Mouse (Mus musculus) urinary bladder, postnatal 14 days (tissue): ENCODE data around the gene Dcaf17.
A peak's percentile ranks its signal among the peaks of the same experiment; 100 is the strongest.

ENCODE experiments used
- DNase-seq: peaks from one replicate; pipeline ENCODE4 v3.0.0; 2021; ENCODE audit warnings: low spot score

Dcaf17 gene

DNA sequence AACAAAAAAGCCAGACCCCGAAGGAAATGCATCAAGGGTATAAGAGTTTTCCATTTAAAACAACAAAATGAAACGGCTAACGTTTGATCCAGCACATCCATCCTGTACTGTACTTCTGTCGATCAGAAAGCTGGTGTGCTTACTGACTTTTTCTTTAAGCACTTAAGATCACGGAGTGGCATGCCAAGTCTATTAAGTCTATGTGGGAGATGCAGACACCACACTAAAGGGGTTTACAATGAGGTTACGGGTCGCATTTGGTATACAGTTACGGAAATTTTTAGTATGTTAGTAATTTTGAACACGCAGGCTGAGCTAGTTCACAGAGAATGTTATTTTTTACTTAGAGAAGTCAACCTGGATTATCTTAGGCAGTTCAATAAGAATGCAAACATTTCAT, 412 bp upstream of the Dcaf17 start:
- DNase-seq, result no peak

DNA sequence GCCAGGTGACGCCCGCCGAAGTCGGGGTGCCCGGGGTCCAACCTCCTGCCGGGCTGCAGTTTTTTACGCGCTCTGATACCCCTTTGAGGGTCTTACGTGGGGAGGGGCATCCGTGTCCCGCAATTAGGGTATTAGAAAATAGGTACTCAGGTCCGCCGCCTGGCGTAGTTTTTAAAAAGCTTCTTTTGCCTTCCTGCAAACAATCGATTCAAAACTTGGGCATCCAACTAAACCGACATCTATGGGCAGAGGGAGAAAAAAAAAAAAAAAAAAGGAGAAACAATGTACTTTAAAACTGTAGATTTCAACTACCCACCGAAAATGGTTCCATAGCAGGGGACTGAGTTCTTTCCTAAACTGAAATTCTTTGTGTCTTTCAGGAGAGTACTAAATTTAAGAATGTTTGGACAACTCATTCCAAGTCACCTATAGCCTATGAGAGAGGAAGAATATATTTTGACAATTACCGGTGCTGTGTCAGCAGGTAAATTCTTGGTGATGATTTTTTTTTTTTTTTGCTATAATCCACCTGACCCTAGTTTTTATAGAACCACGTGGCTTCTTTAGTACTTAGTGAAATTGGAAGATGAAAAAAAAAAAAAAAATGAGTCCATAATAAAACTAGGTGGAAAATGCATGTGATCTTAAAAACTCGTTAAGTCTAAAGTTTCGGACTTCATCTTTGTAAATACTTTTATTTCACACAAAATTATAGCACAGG, 1.1 kb downstream of the Dcaf17 start:
- no peak for DNase-seq

DNA sequence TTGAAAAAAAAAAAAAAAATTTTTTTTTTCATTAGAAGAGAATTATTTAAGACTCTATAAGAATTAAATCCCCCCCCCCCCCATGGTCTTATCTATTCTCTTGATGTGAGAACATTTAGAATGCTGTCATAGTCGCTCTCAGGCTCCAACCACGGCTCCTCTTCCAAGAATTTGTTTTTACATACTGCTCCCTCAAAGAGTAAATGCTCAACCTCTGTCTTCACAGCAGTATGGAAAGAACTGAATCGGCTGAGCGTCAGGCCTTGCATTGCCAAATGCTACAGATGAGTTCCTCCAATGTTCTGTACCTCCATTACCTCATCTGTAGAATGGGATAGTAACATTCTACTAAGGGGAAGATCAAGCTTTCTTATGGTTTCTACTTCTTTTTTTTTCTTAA, 16.5 kb downstream of the Dcaf17 start:
- DNase-seq, result no peak

DNA sequence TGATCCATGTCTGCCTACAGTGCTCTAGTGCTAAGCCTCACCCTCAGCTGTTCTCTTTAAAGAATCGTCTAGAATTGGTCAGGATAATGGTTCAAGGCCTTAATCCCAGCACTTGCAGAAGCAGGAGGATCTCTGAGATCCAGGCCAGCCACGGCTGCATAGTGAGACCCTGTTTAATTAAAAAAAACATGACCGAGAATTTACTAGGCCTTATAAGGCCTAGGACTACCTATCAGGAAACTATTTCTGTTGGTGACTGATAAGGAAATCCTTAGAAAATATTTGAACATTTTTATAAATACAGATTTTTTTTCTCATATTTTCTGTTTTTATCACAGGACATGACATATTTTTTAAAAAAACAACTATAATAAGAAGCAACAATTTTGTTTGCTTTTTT, 18.2 kb downstream of the Dcaf17 start:
- no peak for DNase-seq

DNA sequence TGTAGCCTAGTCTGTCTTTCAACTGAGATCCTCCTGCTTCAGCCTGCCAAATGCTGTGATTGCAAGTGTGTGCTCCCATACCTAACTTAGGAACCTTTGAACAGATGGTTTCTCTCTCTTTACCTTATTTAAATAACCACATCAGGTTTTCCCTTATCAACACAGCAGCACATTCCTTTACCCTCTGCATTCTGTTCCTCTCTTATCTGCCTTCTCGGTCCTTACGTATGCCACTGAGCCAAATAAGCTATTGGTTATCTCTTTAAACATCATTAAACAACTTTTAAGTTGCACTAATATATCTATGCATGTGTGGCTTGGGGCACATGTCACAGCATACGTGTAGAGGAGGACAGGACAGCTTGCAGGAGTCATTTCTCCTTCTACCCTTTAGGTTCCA, 18.7 kb downstream of the Dcaf17 start:
- DNase-seq, result no peak

DNA sequence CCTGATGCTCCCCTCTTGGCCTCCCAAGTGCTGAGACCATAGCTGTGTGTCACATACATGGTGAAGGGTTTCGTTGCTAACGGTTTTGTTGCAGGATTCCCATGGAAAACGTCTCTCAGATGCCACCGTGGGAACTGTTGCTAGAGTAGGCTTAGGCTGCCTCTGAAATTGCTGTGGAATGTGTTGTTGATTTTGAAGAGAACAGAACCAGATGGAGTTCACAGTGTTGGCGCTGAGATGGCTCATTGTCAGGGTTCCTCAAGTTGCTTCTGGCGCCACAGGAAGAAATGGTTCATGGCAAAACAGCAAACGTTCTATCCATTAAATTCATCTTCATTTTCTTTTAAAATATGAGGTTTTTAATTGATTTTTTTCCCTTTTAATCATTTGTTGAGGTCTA, 27.3 kb downstream of the Dcaf17 start:
- DNase-seq, result no peak

DNA sequence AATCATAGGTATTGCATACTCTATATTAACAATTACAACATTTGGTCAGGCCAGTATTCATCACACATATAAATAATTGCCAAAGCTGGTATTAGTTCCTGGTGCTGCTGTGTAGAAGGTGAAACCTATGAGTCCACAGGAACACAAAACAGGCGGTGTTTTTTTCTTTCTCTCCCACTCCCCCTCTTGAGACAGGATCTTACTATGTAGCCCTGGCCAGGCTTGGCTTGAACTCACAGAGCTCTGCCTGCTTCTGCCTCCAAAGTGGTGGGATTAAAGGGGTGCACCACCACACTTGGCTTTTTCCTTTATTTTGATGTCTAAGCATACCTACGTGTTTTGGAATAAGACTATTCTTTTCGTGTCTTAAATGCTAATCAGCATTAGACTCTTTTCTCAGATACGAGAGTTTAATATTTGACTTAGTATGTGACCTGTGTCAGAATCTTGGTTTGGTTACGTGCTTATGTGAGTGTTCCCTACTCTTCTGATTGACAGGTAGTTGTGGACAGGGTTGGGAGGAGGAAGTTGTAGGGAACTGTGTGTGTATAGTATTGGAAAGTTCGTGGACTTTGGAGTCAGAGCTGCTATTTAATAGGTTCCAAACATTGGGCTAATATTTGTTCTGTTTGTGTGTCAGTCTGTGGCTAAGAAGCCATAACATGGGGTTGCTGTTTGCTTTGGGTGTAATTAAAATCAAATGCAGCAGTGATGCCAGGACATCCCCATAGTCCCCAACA, 28.5 kb downstream of the Dcaf17 start:
- no peak for DNase-seq

DNA sequence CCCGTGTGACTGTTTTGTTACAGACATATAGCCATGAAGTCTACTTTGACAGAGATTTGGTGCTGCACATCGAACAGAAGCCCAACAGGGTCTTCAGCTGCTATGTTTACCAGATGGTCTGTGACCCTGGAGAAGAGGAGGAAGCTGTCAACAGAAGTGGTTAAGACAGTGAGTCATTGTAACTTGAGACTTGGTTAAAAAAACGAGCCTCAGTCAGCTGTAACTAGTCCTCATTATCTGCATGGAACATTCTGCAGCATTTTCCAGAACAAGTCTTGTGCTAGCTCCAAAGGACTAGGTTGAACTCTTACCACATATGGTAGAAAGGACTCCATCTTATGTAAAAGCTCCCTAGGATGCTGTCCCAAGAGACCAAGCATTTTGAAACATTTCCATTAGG, 34.6 kb downstream of the Dcaf17 start:
- DNase-seq, result no peak

DNA sequence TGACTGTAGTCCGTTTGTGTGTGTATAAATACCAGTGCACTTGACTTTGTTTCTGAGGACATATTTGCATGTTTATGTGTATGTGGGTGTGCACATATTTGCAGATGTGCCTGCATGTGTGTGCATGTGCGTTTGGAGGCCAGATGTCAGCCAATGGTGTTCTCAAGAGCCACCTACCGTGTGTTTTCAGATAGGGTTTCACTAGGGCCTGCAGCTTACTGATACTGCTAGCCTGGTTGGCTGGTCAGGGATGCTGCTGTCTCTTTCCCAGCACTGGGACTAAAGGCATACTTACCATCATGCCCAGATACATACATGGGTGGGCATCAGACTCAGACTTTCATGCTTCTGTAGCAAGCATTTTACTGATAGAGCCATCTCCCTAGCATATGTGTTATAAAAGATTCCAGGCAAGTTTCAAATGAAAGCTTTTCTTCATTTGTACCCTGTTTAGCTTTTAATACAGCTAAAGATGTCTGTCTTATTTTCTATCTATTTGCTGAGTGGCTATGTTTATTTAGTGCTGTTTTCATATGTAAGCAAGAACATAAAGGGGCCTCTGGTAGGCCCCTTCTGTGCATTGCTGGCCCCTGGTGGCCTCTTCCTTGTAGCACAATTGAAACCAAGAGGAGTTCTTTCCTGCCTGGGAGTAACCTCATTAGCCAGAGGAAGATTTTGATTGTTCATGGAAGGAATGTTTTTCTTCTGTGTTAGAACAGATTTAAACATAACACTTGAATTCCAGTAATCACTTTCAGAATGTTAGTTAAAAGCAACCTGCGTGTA, 35.7 kb downstream of the Dcaf17 start:
- DNase-seq, result no peak

DNA sequence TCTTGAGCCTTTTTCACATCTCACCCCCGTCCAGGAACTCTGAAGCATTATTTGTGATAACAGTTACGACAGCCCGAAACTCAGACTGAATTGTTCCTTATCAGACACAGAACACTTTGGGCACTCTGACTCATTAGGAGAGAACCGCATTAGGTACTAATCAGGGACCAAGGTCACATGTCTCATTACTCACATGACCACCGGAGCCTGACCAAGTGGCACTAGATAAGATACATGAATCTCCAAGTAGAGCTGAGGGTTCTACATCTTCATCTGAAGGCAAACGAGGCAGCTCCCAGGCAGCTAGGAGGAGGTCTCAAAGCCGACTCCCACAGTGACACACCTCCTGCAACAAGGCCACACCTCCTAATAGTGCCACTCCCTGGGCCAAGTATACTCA, 41.0 kb downstream of the Dcaf17 start:
- no peak for DNase-seq

DNA sequence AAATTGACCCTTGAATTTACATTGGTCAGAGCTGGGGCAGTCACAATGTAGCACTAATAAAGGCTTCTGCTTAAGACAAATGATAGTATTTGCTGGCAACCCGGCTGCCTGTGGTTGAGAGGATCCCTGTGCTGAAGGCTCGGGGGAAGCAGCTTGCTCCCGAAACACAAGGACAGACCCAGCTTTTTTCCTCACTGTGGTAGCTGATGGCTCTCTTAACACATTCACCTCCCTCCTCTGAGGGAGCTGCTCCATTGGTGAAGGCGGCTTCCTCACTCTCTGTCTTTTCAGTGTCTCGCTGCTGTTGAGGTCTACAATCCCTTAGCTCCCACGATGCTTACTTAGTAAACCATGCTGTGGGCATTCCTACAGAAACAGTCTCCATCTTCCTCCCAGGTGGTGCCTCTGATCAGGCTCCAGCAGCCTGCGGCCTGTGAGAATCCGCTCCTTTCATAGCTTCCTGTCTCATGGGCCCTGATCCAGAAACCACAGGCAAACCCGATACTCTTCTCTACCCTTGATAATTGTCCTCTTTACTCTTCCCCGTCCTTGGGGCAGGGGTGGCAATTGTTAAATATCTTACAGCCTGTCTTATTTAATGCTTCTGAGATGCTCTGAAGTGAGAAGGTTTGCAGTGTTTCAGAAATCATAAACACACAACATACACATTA, 47.6 kb downstream of the Dcaf17 start:
- DNase-seq, result no peak

DNA sequence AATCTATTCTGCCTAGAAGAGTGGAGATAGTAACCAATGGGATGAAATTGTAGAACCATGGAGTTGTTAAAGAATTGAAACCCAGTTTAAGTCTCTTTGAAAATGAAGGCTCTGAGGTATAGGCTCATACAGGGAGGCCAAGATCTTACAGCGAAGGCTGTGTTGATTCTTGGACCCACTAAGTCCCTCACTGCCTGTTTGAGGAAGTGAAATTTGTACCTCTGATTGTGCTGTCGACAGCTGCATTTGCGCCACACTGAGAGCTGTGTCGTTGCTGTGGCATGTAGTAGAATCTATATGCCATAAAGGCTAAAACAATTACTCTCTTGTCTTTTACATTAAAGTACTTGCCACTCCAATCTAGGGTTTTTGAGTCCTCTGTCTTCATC, 48.2 kb downstream of the Dcaf17 start:
- no peak for DNase-seq

DNA sequence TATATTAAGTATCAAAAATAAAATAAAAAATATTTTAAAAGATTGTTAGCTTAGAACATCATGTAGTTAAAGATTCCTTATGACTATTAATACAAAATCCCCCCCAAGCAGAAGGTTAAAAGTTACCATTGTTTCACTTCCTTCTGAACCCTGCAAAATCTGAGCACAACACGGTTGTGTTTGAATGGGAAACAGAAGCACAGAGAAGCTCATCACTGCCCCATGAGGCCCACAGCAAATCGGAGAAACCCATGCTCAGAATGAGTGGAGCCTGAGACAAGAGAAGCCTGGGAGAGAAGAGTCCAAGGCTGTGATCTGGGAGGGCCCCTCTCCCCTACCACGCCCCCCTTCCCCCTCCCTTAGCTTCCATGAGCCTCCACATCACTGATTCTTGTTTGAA, 49.6 kb downstream of the Dcaf17 start:
- no peak for DNase-seq

DNA sequence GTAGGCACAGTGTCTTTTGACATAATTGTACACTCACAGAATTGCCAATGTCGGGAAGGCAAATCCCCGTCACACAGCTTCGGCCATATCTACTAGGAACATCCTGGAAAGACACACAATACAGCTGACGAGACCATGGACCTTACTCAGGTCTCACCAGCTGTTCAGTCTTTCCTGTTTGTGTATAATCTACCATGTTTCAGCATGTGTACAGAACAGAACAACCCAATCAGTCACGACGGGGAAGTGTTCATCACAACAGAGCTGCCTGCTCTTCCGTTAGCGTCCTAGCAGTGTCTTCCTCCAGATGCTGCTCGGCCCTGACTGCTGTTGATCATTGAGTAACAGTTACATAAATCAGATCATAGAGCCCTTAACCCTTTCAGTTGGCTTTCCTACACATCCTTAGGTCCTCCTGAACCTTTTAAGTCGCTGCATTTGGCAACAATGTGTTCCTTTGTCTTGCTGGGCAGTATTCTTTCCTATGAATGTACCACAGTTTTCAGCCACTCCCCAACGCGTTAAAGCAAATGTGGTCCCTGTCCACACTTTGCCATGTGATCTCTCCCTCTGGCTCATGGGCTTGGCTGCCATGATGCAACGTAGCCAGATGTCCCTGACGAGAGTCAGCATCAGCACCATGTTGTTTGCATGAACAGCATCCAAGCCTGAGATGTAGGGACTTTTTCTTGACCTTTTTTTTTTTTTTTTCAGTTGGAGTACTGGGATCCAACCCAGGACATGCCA, 50.5 kb downstream of the Dcaf17 start:
- no peak for DNase-seq

DNA sequence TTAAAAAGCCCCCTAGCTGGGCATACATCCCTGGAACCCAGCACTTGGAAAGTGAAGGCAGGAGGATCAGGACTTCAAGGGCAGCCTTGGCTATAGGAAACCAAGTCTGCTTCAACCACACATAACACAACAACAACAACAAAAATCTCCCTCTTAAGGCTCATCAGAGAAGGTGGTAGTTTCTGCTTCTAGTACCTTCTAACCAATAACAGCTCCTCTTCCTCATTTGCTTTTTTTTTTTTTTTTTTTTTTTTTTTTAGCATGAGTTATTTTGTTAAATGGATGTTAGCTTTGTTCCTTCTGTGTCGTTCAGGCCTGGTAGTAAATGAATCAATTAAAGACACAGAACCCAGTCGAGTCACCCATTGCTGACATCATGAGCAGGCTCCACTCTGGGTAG, 52.1 kb downstream of the Dcaf17 start:
- no peak for DNase-seq

DNA sequence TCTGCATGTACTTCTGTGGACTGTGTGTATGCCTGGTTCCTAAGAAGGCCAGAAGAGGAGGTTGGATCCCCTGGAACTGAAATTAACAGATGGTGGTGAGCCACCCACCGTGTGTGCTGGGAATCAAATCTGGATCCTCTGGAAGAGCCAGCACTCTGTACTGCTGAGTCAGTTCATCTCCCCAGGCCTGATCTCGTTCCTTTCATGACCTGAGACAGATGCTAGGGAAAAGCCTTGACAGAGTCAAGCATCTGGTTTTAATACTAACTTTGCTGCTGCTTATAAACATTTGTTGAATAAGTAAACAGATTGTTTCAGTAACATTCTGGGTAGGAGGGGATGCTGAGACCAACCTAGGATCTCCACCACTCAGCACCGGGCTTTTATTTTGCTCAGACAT, 53.4 kb downstream of the Dcaf17 start:
- DNase-seq, result no peak

DNA sequence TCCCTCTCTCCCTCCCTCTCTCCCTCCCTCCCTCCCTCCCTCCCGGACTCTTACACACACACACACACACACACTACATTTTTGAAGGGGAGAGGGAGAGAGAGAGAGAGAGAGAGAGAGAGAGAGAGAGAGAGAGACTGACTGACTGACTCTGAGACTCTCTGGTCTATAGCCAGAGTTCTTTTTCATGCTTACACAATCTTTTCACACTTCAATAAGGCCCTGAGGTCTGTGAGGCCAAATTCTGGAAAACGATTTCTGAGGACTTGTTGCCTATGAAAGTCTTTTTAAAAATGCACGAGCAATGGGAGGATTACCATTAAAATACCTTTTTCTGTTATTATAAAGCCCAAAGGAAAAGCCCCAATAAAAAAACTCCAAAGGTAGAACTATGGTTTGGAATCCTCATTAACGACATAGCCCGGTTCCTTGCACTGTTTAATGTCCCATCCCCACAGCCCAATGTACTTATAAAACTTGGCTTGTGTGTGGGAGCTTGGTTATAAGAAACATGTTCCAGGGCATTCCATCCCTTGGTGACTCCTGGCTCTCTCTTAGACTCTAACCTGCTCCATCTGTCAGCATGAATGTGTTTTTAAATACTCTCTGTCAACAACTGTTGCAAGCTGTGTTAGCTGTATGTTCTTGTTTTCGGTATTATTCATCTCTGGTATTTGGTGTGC, 58.5 kb downstream of the Dcaf17 start:
- DNase-seq, result no peak

DNA sequence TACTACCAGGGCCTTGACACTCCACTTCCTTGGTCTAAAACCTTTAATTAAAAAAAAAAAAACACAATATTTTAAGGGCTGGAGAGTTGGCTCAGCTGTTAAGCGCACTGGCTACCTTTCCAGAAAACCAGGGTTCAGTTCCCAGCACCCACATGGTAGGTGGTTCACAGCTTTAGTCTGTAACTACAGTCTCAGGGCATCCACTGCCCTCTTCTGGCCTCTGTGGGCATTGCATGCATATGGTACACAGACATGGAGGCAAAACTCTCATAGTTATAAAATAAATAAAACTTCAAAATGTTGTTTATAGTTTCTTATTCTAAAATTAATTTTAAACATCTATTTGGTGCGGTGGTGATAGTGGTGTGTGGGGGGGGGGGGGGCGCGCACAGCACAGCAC, 61.0 kb downstream of the Dcaf17 start:
- DNase-seq, result no peak

DNA sequence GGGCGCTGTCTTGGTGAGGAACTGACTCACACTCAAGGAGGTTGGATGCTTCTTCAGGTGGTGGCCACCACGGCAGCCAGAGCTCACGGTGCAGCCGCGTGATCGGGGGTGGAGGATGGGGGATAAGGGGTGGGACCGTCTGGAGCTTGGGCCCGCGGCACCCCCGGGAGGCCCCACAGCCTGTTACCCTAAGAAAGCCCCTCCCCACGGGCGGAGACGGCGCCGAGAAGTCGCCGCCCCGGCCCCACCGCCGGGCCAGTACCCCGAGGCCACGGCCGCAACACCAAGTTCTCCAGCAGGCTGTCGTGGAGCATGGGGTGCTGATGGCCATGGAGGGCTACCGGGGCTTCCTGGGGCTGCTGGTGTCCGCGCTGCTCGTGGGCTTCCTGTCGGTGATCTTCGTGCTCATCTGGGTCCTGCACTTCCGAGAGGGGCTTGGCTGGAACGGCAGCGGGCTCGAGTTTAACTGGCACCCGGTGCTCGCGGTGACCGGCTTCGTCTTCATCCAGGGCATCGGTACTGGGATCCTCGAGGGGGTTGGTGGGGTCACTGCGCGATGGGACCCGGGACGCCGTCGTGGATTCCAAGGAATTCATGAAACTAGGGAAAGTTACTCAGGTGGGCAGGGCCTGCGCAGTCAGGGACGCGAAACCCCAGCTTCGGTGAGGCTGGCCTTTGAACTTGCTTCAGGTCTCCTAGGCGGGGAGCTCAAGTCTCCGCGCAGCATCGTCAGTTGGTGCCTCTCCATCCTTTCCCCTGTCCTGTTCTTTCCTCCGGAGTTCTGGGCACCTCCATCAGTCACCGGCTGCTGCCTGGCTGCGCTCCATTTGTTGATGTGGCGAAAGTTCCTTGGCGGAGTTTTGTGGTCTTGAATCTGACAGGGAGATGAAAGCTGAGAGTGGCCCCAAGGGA, 62.9 kb downstream of the Dcaf17 start, which contains the start of gene Cybrd1:
Cybrd1 (plus strand) TSS at position 127 of the 912 bp plus-strand sequence.
- peak; percentile 25 for DNase-seq

DNA sequence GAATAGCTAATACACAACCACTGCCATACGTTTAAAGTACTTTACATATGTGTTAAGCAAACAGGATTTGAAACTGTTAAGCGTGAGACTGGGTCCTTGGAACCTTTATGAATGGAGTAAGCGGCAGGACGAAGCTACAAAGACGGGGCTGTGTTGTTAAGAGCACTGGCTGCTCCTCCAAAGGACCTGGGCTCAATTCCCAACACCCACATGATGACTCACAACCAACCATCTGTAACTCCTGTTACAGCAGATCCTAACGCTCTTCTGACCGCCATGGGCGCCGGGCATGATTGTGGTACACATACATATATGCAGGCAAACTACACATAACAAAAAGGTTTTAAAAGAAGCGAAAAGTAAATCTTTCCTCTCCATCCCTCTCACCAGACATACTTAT, 65.7 kb downstream of the Dcaf17 start:
- DNase-seq, result no peak
